Mouse (Mus musculus) liver, embryonic 16.5 days (tissue): Measurements from ENCODE around the gene Ankrd36. TPM values are rescaled to one million over a fixed set of nuclear protein-coding genes. Genes with fewer than 3 reads are reported as not detected.

Experiments used
- ATAC-seq: fragments of 200-750 bp; cut with Nextera tagmentation; 2 replicates; pipeline ENCODE4 v1.8.0; 2017; ENCODE audit warnings: low read depth, mild to moderate bottlenecking, moderate number of reproducible peaks, moderate library complexity
- H3K27ac ChIP-seq: fragments of 300-500 bp; sonication (generic); 2 replicates; pipeline ENCODE4 v1.5.1; 2014; ENCODE audit warnings: mild to moderate bottlenecking, low read length
- H3K27me3 ChIP-seq: fragments of 300-500 bp; sonication (generic); 2 replicates; pipeline ENCODE4 v1.6.1; 2014; ENCODE audit warnings: low read depth, low read length, mixed read lengths; ENCODE audit not compliant: control insufficient read depth, insufficient read depth
- H3K36me3 ChIP-seq: fragments of 300-500 bp; sonication (generic); 2 replicates; pipeline ENCODE4 v1.6.1; 2014; ENCODE audit warnings: mild to moderate bottlenecking; ENCODE audit not compliant: control insufficient read depth, insufficient read depth
- H3K4me1 ChIP-seq: fragments of 300-500 bp; sonication (generic); 2 replicates; pipeline ENCODE4 v1.6.1; 2014; ENCODE audit warnings: low read depth, low read length, mixed read lengths; ENCODE audit not compliant: control insufficient read depth
- H3K4me2 ChIP-seq: fragments of 300-500 bp; sonication (generic); 2 replicates; pipeline ENCODE4 v1.6.1; 2014; ENCODE audit warnings: low read depth, low read length, mixed read lengths
- H3K4me3 ChIP-seq: fragments of 300-500 bp; sonication (generic); 2 replicates; pipeline ENCODE4 v1.5.1; 2014; ENCODE audit warnings: low read depth, mild to moderate bottlenecking, low read length
- H3K9ac ChIP-seq: fragments of 300-500 bp; sonication (generic); 2 replicates; pipeline ENCODE4 v1.6.1; 2014; ENCODE audit warnings: low read depth, low read length
- H3K9me3 ChIP-seq: fragments of 300-500 bp; sonication (generic); replicated peaks from 2 replicates; pipeline ENCODE4 v1.6.1; 2016; ENCODE audit warnings: low read length; ENCODE audit not compliant: control insufficient read depth
- WGBS: fragments of 180-500 bp; shearing (Covaris S2); extraction: QIAGEN DNeasy Blood & Tissue Kit; methylation state at CpG from one replicate; pipeline ENCODE4 v1.1.7; 2014; ENCODE audit not compliant: insufficient replicate concordance; 5-methylcytosine and 5-hydroxymethylcytosine counted together
- polyA plus RNA-seq: library from polyadenylated mRNA; unstranded; fragments of >200 nt; fragmentation: Nextera tagmentation; extraction: Ambion mirVana; gene quantifications from 2 replicates; pipeline ENCODE4 v1.2.1, GENCODE M21; 2015

The Ankrd36 gene
- 1.9 and 2.5 TPM in 2 replicates for polyA plus RNA-seq

DNA sequence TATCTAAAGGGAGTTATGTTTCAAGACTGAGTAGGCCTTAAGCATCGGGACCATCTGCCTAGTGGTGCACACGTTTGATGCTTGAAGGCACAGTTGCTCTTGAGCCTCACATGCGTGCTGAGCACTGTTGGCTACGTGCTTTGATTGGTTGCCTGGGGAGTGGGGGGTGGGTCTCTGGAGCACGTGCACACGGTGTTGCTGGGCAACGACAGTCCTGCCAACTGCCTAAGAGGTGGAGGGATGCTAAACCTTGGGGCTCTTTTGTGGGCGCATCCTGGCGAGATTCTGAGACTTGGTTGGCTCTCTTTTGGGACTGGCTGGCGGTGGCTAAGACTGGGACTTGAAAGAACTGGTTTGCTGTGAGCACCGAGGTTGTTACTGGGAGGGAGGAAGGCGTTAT is at the start of gene Ankrd36:
Gene Ankrd36, plus strand, starts transcription at position 211 of the 400 bp plus-strand sequence.
- ATAC-seq: no peak
- Histone ChIP-seq H3K9ac (no peak within 1 kb of the TSS), H3K9me3 (no peaks in the 10 kb centered on the region), H3K36me3 (no peaks in the 10 kb centered on the region), H3K4me1 (peaks cover 21% of the 10 kb centered on the region), H3K27me3 (no peaks in the 10 kb centered on the region), H3K4me3 (no peak within 1 kb of the TSS), H3K4me2 (no peak within 1 kb of the TSS), H3K27ac (no peak within 1 kb of the TSS)
- 79% methylated on average over 12 of the region's 12 CpGs for whole genome bisulfite sequencing

DNA sequence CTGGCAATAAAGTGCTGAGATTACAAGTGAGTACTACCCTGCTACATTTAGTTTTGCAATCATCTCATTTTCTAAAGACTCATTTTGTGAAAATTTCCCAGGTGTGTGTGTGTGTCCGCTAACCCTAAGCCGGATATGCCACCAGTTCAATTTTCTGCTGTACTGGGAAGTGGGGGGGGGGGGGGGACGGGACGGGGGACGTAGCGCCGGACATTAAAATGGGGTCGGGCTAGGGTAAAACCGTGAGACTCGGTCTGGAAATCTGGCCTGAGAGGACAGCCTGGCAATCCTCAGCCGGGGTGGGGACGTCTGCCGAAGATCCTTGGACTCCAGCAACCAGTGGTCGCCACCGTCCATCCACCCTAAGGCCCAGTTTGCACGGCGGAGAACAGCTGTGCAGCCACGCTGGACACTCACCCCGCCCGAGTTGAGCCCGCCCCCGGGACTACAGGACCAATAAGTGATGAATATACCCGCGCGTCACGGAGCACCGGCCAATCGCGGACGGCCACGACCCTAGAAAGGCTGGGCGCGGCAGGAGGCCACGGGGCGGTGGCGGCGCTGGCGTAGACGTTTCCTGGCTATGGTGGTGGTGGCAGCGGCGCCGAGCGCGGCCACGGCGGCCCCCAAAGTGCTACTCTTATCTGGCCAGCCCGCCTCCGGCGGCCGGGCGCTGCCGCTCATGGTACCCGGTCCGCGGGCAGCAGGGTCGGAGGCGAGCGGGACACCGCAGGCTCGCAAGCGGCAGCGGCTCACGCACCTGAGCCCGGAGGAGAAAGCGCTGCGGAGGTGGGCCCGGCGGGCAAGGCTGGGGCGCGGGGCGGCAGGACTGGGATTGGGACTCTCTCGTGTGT is 48.8 kb upstream of the Ankrd36 start, which contains the start of gene Xbp1:
Gene Xbp1, plus strand, starts transcription at position 248 of the 854 bp plus-strand sequence.
- WGBS: under 1% methylated on average over 71 of the region's 72 CpGs

DNA sequence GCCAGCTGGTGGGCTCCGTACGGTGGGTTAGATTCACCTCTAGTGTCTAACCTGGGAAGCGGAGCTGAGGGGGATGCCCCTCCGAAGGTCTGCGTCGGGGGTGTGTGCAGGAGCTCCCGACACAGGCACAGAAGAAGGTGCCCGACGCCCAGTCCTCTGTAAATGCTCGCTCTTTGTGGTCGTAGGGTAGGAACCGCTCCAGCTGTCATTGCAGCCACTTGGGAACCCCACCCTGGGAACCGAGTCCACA is 48.3 kb upstream of the Ankrd36 start:
- Histone ChIP-seq H3K4me2 (peak overlapping the region; percentile 85), H3K4me3 (peak overlapping the region; percentile 92), H3K9ac (peak overlapping the region; percentile 98), H3K27ac (peak overlapping the region; percentile 94), H3K9me3 (no peaks in the 10 kb centered on the region), H3K36me3 (peaks cover 30% of the 10 kb centered on the region), H3K4me1 (peaks cover 19% of the 10 kb centered on the region), H3K27me3 (no peaks in the 10 kb centered on the region)
- ATAC-seq: peak; percentile 5
- 1% methylated on average over 13 of the region's 13 CpGs for WGBS

More for the DNA sequence above, 48.8 kb upstream of the Ankrd36 start, which contains the start of gene Xbp1:
- Histone ChIP-seq H3K36me3 (peaks cover 28% of the 10 kb centered on the region), H3K4me3 (peak within 1 kb of the TSS; percentile 92), H3K4me2 (peak within 1 kb of the TSS; percentile 85), H3K4me1 (peaks cover 19% of the 10 kb centered on the region), H3K27ac (peak within 1 kb of the TSS; percentile 94), H3K9me3 (no peaks in the 10 kb centered on the region), H3K9ac (peak within 1 kb of the TSS; percentile 98), H3K27me3 (no peaks in the 10 kb centered on the region)
- ATAC-seq: peak; percentile 97

DNA sequence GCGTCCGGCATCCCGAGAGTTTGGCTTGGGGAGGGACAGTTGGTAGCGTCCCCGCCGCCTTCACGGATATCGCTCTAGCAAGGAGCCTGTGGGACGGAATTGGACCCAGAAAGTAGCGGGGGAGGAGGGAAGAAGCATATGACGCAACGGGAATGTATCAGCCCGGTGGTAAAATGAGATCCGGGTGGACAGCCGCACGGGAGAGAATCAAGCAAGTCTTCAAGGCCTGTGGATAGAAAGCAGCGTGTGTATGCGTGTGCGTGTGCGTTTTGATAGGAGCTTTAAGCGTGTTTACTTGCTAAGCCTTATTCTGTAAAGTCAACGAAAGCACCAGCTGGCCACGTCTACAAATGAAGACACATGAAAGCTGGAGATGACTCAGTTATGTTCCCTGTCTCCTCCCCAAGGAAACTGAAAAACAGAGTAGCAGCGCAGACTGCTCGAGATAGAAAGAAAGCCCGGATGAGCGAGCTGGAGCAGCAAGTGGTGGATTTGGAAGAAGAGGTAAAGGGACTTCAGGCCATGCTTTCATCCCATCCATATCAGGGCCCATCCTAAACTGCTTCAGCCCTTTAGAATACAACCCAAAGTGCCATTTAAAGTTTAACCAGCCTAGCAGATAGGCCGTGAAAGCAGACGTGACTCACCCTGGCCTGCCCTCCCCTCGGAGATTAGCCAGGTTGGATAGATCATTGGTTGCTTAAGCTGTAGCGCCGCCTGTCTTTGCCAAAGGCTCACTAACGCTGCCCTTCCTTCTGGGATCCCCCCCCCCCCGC is 47.8 kb upstream of the Ankrd36 start:
- Histone ChIP-seq H3K9me3 (no peaks in the 10 kb centered on the region), H3K4me2 (peak overlapping the region; percentile 85), H3K9ac (peak overlapping the region; percentile 98), H3K4me1 (peaks cover 19% of the 10 kb centered on the region), H3K27me3 (no peaks in the 10 kb centered on the region), H3K4me3 (peak overlapping the region; percentile 92), H3K27ac (peak overlapping the region; percentile 94), H3K36me3 (peaks cover 30% of the 10 kb centered on the region)
- peak; percentile 55 for ATAC-seq
- under 1% methylated on average over 33 of the region's 34 CpGs for WGBS

DNA sequence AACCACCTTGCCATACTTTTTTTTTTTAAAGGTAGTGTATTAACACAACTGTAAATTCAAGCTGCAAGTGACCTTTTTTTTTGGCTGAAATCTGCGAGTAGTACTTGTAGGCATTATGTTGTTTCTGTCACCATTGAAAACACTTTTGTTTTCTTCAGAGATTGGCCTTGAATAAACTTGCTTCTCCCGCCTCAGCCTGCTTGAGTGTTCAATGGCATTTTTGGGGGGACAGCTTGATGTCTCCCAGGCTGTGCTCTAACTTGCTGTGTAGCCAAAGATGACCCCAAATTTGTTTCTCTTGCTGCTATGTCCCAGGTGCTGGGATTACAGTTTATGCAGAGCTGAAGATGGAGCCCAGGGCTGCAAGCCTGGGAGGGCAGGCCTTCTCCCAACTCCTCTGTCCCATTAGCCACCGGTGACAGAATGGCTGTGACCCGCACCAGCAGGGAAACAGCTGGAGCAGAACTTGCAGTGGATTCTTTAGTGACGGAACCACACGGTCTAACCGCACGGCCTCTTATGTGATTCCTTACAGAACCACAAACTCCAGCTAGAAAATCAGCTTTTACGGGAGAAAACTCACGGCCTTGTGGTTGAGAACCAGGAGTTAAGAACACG is 46.6 kb upstream of the Ankrd36 start:
- Histone ChIP-seq H3K4me2 (peak overlapping the region; percentile 85), H3K9ac (no peak overlapping the region), H3K36me3 (peaks cover 30% of the 10 kb centered on the region), H3K9me3 (no peaks in the 10 kb centered on the region), H3K4me1 (peaks cover 19% of the 10 kb centered on the region), H3K27ac (no peak overlapping the region; the same call in 1 of the 2 replicates), H3K4me3 (peak overlapping the region; percentile 92), H3K27me3 (no peaks in the 10 kb centered on the region)
- 75% methylated on average over 11 of the region's 11 CpGs for WGBS
- no peak for ATAC-seq

DNA sequence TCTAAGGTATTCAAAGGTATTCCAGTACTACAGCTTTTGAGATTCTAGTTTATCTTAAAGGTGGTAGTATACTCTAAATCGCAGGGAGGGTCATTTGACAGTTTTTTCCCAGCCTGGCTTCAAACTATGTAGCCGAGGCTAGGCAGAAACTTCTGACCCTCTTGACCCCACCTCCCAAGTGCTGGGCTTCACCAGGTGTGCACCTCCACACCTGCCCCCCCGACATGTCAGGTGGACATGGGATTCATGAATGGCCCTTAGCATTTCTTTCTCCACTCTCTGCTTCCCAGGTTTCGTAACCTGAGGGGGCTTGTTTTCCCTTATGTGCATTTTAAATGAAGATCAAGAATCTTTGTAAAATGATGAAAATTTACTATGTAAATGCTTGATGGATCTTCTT is 44.1 kb upstream of the Ankrd36 start:
- 66% methylated on average over 4 of the region's 4 CpGs for WGBS
- Histone ChIP-seq H3K9ac (no peak overlapping the region), H3K27me3 (no peaks in the 10 kb centered on the region), H3K27ac (no peak overlapping the region), H3K4me1 (peaks cover 16% of the 10 kb centered on the region), H3K9me3 (no peaks in the 10 kb centered on the region), H3K4me3 (no peak overlapping the region), H3K36me3 (peaks cover 35% of the 10 kb centered on the region), H3K4me2 (no peak overlapping the region)
- no peak for ATAC-seq

DNA sequence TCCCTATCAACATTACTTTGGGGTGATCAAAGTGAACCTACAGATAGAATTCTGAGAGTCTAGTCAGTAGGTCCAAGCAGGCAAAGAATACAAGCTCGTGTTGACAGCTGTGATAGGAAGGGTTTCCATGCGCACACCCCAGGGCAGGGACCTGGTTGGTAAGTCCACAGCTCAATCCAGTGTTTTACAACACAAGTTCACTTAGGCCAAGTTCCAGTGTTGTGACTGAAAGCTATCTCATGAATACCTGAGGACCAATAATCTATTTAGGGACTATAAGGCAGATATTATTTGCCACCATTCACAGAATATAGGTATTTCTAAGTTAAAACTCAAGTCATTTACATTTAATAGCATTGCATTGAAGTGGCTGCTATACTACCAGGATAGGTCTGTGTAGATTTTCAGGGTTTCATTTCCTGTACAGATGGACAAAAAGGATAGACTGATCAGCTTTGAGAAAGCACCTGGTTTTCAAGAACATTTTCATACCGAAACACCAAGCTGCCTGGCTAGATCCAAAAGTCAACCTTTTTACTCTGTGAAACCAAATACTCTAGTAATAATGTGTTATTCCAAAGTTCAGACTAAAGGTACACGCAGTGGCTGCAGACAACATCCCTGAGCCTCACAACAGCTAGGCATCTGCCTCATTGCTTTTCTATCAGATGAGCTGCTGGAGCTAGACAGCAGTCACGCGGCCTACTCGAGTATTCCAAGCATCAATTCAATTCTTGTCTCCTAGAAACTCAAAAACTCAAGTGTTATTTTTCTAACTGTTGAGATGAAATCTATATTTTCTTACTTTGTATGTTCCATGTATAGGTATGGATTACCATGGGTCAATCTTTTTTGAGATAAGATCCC is 42.7 kb upstream of the Ankrd36 start:
- Histone ChIP-seq H3K4me3 (no peak overlapping the region), H3K27ac (peak overlapping the region; percentile 45), H3K4me1 (peaks cover 16% of the 10 kb centered on the region), H3K9ac (no peak overlapping the region), H3K4me2 (no peak overlapping the region), H3K27me3 (no peaks in the 10 kb centered on the region), H3K36me3 (peaks cover 41% of the 10 kb centered on the region), H3K9me3 (no peaks in the 10 kb centered on the region)
- WGBS: 78% methylated on average over 7 of the region's 7 CpGs
- no peak for ATAC-seq

DNA sequence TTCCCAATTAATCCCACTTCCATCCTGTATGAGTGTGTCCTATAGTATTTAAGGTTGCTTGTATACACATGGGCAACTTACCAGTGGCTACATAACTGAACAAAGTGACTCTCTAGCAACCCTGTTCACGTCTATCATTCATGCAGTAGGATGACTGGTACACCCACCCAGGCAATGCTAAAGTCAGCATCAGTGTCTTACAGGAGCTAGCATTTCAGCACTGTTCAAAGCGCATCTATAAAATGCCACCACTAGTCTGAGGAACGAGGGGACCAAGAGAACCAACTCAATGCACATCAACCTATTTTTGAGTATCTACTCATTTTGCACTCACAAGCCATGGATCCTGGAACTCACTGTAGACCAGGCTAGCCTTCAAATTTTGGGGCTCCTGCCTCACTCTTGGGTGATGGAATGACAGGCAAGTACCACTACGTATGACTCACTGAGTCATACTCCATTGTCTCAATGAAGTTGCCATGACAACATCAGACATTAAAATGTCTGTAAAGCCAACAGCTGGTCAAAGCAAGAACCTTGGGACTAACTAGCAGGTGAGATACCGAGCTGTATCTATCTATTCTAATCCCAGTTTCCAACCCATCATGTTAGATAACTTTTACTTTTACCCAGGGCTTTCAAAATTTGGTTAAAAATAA is 41.5 kb upstream of the Ankrd36 start:
- Histone ChIP-seq H3K9ac (no peak overlapping the region), H3K27ac (no peak overlapping the region), H3K4me3 (no peak overlapping the region), H3K36me3 (peaks cover 48% of the 10 kb centered on the region), H3K27me3 (no peaks in the 10 kb centered on the region), H3K9me3 (no peaks in the 10 kb centered on the region), H3K4me1 (peaks cover 10% of the 10 kb centered on the region), H3K4me2 (no peak overlapping the region)
- WGBS: 72% methylated on average over 5 of the region's 5 CpGs
- no peak for ATAC-seq
